Mouse (Mus musculus): ENCODE data around the gene Klk14.

DNA sequence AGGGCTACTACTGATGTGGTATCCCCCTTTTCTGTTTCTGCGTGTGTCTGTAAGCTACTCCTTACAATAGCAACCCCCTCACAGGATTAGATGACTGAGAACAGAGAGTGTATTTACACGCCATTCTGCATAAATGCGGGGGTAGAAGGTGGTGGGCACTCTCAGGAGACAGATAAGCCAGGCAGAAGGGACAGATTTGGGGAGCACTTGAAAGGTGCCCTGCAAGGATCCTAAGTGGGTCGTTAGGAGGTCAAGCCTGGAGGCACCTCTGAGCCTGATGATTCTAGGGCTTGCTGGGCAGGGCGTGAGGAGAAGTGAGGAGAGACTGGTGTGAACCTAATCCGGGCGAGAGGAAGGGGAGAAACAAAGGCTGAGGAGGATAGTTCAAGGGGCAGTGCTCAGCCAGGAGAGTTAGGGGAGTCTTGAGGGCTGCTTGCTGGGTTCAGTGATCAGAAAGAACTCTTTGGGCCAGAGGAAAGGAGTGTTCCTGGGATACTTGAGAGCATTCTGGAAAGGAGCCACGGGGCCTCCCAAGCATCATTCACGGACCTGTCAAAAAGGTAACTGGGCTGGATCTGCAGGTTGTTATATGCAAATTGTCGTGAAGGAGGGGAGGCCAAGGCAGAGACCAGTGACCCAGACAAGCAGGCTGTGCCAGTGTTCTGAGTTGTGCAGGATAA, 17.5 kb upstream of the Klk14 start:
- no peak for TF ChIP-seq CTCF (IDR thresholded peaks at IDR 0.05; ENCODE audit: borderline replicate concordance, insufficient read depth, low read length)
- no peak for TF ChIP-seq POLR2A (IDR thresholded peaks at IDR 0.05; ENCODE audit: low read depth, low read length)
